Mouse (Mus musculus): Measurements from ENCODE around the gene Hadhb.

Gene Hadhb

DNA sequence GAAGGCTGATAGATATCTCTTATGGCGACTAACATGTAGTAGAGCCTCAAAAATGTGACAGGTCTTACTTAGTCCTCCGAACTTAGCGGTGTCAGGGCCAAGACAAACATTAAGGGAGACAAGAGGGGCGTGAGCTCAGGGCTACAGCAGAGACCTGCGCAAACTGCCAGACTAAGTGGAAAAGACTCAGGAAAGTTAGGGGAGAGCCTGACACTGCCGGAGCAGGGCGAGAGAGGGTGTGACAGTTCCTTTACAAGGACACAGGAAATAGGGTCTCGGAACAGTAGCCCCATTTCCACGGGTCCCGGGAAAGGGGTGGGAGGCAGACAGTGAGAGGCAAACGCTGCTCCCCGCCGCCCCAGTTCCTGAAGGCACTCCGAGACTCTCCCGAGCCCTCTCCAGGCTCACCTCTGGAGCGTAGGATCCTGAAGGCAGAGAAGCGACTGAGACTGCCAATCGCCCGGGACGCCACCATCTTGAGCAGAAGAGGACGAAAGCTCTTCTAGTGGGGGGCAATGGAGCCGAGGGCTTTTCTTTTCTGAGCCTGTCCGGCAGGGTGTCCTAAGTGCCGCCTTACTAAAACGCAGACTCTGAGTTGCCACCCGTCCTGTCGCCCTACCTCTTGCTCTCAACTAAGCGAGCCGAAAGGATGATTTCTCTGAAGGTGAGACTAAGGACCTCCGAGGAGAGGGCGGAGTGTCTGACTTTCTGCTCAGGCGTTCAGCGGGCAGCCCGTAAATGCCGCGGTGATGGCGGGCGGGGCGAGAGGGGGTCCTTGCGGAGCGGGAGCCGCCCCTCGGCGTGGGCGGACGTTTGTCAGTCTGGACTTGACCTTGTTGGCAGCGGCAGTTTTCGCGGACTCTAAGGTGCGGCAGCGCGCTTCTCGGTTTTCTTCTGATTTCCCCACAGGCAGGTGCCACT lies at the start of gene Hadhb, which contains the start of gene Hadha:
Gene Hadhb (plus strand): TSS at position 775 of the 921 bp plus-strand sequence.
Gene Hadha (minus strand): TSS at position 689 of the 921 bp plus-strand sequence.
- peak; percentile 87 for DNase-seq (ENCODE audit: low read depth, low spot score)

GRCm38 (mm10) chr5:30105668-30106300 lies 49.3 kb upstream of the Hadhb start, which contains the start of gene 3110082J24Rik:
3110082J24Rik (minus strand) TSS chr5:30106086.
- DNase-seq (ENCODE audit: low read depth, low spot score) = no peak

DNA sequence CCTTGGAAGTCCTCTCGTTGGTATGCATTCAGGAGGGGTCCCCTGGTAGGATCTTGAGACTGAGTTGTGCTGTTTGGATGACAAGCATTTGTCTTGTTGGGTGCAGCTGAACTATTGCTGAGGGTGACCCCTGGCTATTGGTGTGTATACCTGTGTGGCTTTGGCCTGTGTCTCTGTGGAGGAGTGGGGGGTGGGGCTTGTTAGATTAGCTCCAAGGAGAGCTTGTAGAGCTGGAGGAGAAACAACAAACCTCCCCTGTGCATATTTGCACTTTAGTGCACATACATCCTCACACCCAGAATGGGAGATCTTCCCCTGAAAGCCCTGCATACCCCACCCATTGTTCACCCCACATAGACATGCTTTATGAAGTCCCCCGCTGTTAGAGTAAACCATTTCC lies 48.3 kb upstream of the Hadhb start:
- no peak for DNase-seq (ENCODE audit: low read depth, low spot score)

DNA sequence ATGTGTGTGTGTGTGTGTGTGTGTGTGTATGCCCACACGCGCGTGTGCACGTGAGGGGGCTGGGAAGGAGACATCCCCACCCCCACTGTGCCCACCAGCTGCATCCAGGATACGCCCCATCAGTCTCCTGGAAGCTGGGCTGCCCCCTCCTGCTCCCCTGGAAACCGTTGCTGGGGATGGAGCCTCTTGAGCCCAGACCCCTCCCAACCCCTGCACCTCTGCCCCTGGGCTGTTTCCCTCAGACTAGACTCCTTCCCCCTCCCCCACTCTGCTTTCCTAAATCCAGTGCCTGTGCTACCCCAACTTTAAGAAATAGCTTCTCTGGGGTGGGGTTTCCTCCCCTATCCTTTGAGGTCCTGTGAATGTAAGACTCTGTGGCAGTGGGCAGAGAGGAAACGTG lies 47.9 kb upstream of the Hadhb start:
- DNase-seq (ENCODE audit: low read depth, low spot score) = no peak

DNA sequence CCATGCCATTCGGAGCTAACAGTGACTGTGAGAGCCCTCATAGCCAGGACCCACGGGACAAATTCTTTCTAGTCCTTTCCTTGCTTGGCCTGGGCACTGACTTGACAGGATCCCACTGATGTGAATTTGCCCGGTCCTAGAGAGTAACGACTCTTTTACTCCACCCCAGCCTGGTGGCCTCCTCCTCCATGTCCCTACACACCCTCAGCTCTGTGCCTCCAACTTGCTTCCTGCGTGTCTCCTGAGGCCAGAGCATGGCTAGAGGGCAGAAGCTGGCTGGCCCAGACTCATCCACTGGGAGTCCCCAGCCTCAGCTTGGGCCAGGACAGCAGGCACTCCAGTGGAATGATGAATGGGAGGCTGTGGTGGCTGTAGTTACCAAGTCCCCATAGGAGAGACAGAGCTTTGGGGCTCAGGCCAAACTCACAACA lies 47.4 kb upstream of the Hadhb start:
- no peak for DNase-seq (ENCODE audit: low read depth, low spot score)

- no peak for DNase-seq (ENCODE audit: low read depth, low spot score)
Measured at GRCm38 (mm10) chr5:30108233-30108632, 46.8 kb upstream of the Hadhb start.

- no peak for DNase-seq (ENCODE audit: low read depth, low spot score)
Measured at GRCm38 (mm10) chr5:30109899-30110298, 45.1 kb upstream of the Hadhb start.

DNA sequence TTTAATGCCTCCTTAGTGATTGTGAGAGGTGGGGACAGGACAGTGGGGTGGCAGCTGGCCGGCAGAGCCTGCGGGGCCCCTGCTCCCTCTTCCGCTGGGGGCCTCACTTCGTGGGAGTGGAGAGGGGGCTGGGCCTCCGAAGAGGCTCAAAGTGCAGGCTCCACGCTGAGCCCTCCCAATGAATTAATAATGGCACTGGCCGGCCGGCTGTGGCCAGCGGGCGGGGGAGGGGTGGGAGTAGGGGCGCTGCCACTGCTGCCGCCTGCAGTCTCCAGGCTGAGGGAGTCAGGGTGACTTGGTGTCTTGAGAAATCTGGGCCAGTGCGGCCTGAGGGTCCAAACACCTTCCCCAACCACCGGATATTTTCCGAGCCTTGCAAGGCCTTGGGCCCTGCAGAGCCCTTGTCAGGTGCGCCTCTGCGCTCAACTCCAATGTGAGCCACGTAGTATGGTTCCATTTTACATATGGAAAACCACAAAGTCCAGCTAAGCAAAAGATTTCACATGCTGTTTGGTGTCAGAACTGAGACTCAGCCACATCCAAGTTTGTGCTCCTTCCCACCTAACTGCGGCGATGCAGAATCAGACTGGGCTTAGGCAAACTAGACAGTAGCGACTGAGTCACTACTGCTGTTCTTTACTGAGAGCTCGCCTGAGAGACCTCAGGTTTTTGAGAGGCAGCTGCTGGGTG lies 44.5 kb upstream of the Hadhb start:
- DNase-seq (ENCODE audit: low read depth, low spot score) = no peak

DNA sequence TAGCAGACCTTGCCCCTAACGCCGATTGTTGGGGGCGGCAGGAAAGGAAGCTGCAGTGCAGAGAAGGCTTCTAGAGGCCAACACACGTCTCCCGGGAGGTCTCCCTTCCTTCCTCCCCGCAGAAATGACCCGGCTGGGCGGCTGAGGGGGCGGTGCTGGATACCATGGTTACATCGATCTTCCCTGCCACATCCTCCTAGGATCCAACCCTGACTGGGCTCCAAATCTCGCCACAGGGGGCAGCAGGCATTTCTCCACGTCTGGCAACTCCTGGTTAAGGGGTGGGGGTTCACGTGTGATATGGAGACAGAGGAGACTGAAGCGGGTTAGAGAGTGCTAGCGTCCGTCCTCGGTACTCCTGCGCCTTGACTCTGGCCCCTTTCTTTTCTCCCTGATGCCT lies 43.9 kb upstream of the Hadhb start:
- DNase-seq (ENCODE audit: low read depth, low spot score) = no peak

DNA sequence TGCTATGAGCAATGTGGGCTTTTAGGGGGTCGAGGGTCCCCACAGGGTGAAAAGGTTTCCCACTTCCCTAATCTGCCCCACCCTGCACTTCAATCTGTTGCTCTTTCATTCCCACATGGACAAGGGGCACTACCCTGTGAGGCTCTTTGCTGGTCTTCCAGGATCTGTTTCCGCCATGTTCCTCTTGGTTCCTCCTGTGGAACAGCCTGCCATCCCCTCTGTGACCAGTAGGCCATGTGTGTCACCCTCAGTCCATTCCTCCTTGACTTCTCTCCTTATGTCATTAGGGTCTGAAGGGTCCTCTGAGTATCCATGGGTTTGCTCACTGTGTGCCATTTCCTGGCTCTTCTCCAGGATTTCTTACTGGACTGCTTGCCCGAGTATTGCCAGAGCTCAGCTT lies 43.3 kb upstream of the Hadhb start:
- DNase-seq (ENCODE audit: low read depth, low spot score) = no peak

- no peak for DNase-seq (ENCODE audit: low read depth, low spot score)
Measured at GRCm38 (mm10) chr5:30112533-30113068, 42.4 kb upstream of the Hadhb start.

DNA sequence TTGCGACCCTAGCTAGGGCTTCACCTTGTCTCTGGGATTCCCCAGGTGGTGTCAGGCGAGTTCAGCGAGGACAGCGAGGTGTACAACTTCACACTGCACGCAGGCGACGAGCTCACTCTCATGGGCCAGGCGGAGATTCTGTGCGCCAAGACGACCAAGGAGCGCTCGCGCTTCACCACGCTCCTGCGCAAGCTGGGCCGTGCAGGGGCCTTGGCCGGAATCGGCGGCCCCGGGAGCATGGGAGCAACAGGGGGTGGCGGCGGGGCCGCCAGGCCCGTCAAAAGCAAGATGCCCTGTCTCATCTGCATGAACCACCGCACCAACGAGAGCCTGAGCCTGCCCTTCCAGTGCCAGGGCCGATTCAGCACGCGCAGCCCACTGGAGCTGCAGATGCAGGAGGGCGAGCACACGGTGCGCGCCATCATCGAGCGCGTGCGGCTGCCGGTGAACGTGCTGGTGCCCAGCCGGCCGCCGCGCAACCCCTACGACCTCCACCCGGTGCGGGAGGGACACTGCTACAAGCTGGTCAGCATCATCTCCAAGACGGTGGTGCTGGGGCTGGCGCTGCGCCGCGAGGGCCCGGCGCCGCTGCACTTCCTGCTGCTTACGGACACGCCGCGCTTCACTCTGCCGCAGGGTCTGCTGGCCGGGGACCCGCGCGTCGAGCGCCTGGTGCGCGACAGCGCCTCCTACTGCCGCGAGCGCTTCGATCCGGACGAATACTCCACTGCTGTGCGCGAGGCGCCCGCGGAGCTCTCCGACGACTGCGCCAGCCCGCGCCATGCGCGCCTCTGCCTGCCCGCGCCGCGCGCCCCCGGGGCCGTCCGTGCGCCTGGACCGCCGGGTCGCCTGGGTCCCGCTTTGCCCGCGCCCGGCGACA lies 40.9 kb upstream of the Hadhb start:
- no peak for DNase-seq (ENCODE audit: low read depth, low spot score)

DNA sequence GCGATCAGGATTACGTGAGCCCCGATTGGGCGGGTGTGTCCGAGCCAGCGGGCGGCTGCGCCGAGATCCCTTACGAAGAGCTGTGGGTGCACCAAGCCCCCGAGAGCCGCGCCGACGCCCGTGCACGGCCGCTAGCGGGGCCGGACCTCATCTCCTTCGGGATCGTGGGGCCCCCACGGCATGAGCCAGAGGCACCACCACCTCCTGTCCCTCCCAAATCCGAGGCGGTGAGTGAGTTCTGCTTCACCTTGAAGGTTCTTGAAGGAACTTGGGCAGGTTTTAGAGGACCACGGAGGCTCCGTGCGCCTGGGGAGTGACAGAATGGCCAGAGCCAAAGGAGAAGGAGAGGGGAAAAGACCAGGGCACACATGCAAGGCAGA lies 40.3 kb upstream of the Hadhb start:
- no peak for DNase-seq (ENCODE audit: low read depth, low spot score)

DNA sequence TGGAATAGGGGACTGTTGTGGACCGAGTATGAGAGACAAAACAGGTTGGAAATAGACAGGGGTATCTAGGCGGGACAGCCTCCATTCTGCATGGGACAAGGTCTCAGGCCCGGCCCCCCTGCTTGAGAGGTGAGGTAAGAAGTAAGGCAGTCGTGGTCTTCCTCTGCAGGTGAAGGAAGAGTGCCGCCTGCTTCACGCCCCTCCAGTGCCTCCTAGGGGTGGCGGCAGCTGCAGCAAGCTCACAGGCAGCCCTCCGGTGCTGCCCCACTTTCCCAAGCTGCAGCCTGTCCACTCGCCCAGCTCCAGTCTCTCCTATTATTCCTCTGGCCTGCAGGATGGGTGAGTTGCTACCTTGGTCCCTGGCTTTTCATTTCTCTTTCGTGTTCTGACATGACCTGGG lies 39.3 kb upstream of the Hadhb start:
- no peak for DNase-seq (ENCODE audit: low read depth, low spot score)

DNA sequence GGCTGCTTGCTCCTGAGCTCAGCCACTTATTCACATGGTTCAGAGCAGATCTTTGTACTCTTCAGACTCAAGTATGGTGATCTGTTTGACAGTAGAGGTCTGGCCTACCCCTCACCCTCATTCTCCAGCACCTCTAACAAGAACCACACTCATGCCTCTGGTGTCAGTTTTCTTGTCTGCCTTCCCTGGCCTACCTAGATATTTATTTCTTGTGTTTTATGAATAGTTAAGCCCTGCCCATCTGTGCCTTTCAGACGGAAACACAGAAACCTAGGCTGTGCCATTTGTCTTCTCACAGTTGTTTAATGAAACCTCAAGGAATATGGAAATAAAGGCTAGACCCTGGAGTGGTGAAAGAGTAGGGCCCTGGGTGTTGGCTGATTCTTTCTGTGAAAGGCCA lies 37.0 kb upstream of the Hadhb start:
- DNase-seq (ENCODE audit: low read depth, low spot score) = no peak

DNA sequence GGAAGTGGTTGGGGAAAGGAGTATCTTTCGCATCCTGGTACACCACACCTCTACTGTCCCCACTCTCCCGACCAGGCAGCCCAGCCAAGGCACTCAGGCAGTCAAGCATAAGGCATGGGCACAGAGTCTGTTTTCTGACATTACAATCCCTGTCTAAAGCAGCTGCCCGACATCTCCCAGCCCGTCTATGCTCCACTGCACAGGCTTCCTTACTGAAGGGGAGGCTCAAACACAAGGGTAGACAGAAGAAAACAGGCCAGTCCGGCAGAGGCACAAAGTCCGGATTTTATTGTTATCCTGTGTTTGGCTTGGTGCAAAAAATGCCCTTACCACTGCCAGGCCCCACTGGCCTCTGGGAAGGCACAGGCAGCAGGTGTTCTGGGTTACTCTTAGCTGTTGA lies 35.9 kb upstream of the Hadhb start:
- DNase-seq (ENCODE audit: low read depth, low spot score) = no peak

- DNase-seq (ENCODE audit: low read depth, low spot score) = no peak
Measured at GRCm38 (mm10) chr5:30120106-30120505, 34.9 kb upstream of the Hadhb start.

DNA sequence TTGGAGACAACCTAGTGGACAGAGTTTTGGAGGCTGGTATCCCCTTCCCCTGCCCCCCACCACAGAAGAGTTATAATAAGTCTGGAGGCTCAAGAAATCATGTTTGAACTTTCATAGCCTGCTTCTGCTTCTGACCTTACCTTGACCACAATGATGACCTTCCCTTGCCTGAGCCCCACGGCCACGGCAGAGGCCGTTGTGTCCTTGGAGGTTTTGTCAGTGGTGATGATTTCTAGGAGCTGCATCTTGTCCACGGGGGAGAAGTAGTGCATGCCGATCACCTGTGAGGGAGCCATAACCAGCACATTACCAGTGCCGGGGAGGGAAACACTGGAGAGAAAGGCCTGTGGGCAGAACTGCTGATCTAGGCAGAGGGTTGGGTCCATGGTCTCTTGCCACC lies 32.6 kb upstream of the Hadhb start:
- no peak for DNase-seq (ENCODE audit: low read depth, low spot score)

GRCm38 (mm10) chr5:30125587-30125986 lies 29.5 kb upstream of the Hadhb start:
- DNase-seq (ENCODE audit: low read depth, low spot score) = peak; percentile 61

GRCm38 (mm10) chr5:30126756-30127155 lies 28.3 kb upstream of the Hadhb start:
- DNase-seq (ENCODE audit: low read depth, low spot score) = peak; percentile 92
